Mouse (Mus musculus): ENCODE data around the gene Hsd3b4. TPM values are rescaled to one million over a fixed set of nuclear protein-coding genes. Genes with fewer than 3 reads are reported as not detected.
"Not testable (repeated sequence)": the region's sequence is repeated elsewhere in the genome, so short reads cannot be mapped to it uniquely, and the experiment has no call there.

The Hsd3b4 gene
- polyA plus RNA-seq, 1 experiment from 2014 or later: not detected

DNA sequence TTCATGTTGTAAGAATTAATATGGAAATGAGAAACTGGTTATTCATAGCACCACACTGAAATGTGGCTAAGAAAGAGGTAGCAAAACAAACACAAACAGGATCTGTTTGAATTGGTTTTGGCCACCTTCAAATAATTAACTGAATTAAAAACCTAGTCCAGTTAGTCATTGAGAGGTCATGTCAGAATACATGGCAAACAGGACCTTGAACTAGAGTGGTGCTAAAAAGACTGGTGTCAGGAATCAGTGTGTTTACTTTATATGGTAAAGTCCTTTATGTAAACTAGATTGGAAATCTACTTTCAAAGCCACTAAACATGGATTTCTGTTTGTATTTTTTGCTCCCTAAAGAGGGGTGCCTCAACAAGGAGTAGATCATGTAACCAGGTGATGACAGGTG is 38.8 kb downstream of the Hsd3b4 start:
- not testable (repeated sequence) for H3K4me1 ChIP-seq (replicated peaks); H3K4me2 ChIP-seq; H3K27me3 ChIP-seq; H3K36me3 ChIP-seq; H3K9me3 ChIP-seq (replicated peaks); H3K27ac ChIP-seq; H3K4me3 ChIP-seq; H3K9ac ChIP-seq; ATAC-seq (replicated peaks; ENCODE audit: insufficient number of reproducible peaks, insufficient read depth, low FRiP score, low read depth)

DNA sequence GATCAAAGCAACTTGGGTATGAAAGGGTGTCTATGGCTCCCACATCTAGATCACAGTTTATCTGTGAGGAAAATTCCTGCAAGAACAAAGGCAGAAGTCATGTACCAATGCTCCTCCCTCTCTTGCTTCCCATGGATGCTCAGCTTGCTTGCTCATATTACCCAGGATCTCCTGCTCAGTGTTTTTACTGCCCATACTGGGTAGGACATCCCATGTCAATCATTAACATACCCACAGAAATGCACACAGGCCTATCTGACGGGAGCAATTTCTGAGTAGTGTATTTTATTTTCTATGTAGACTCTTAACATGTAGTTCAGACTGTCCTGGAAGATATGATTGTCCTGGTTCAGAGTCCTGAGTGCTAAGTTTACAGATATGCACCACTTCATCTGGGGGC is 39.3 kb downstream of the Hsd3b4 start:
- no CpG with 5 or more reads among the region's 1 CpGs for WGBS
- not testable (repeated sequence) for H3K4me1 ChIP-seq (replicated peaks); H3K36me3 ChIP-seq; H3K4me3 ChIP-seq; H3K9ac ChIP-seq; H3K27ac ChIP-seq; H3K9me3 ChIP-seq (replicated peaks); H3K27me3 ChIP-seq; ATAC-seq (replicated peaks; ENCODE audit: insufficient number of reproducible peaks, insufficient read depth, low FRiP score, low read depth); H3K4me2 ChIP-seq

DNA sequence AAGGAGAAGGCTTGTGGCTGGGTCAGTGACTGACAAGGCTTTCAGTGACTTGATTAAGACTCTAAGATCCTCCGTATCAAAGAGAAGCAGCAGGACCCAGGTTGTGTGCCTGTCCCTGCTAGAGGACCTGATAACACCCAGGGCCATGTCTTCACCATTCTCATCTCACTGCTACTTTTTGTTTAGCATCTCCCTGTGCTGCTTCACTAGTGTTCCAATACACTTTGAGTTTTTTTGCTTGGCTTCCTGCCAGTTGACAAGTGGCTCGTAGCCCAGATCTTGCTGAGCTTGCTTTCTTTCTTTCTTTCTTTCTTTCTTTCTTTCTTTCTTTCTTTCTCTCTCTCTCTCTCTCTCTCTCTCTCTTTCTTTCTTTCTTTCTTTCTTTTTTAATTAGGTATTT is 41.0 kb downstream of the Hsd3b4 start:
- not testable (repeated sequence) for H3K4me2 ChIP-seq; H3K27ac ChIP-seq; H3K9me3 ChIP-seq (replicated peaks); H3K4me1 ChIP-seq (replicated peaks); ATAC-seq (replicated peaks; ENCODE audit: insufficient number of reproducible peaks, insufficient read depth, low FRiP score, low read depth); H3K36me3 ChIP-seq; H3K27me3 ChIP-seq; H3K4me3 ChIP-seq; H3K9ac ChIP-seq
- WGBS: 20% methylated on average over 1 of the region's 2 CpGs

DNA sequence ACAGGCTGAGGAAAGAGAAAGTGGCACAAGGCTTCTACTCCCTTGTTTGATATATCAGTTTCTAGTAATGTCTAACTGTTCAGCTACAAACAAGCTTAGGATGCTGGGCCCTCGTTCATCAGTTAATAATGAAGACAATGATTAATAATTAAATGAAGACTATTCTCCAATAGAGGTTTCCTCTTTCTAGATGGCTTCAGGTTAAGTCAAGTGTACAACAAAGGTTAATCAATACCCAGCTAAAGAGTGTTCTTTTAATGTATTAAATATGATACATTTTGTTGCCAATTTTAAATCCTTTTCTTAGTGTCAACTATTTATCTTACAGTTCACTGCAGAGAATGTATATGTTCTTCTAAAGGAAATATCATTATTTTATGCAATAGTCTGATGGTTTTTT is 53.3 kb downstream of the Hsd3b4 start, which contains the start of gene Gm4450:
TSS of gene Gm4450 (minus strand) at position 101 of the 400 bp plus-strand sequence.
- H3K4me1 ChIP-seq (replicated peaks); H3K36me3 ChIP-seq; H3K9ac ChIP-seq; H3K4me3 ChIP-seq; ATAC-seq (replicated peaks; ENCODE audit: insufficient number of reproducible peaks, insufficient read depth, low FRiP score, low read depth); H3K9me3 ChIP-seq (replicated peaks); H3K27ac ChIP-seq; H3K27me3 ChIP-seq; H3K4me2 ChIP-seq: not testable (repeated sequence)
- WGBS: 50% methylated on average over 1 of the region's 1 CpGs

DNA sequence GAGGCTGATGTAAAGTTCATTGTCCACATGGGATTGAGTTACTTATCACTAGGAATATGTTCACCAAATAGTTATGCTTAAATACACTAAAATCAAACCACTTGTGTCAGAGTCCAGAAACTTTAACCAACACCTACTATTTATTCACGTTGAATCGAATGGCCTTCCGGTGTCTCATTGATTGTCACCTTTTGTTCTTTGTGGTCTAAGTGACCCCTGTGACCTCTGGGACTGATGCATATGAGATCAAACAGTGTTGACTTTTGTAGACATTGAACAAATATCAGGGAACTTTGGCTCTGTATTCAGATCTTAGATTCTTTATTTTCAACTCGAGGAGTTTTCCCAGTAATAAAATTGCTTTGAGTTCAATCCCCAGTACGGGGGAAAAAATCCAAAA is 56.5 kb downstream of the Hsd3b4 start:
- not testable (repeated sequence) for H3K4me2 ChIP-seq; H3K4me1 ChIP-seq (replicated peaks); H3K9ac ChIP-seq; H3K36me3 ChIP-seq; H3K4me3 ChIP-seq; H3K27me3 ChIP-seq; H3K27ac ChIP-seq; H3K9me3 ChIP-seq (replicated peaks); ATAC-seq (replicated peaks; ENCODE audit: insufficient number of reproducible peaks, insufficient read depth, low FRiP score, low read depth)
- WGBS: 81% methylated on average over 5 of the region's 5 CpGs

Other genes starting within 250 kb of the Hsd3b4 start
- 8.7 and 12.6 TPM in 2 replicates for gene Hmgcs2, start 230.1 kb downstream of the Hsd3b4 start, polyA plus RNA-seq (2015; fragmentation: Nextera tagmentation; extraction: Ambion mirVana)
- gene Phgdh, start 170.5 kb downstream of the Hsd3b4 start, polyA plus RNA-seq (2015; fragmentation: Nextera tagmentation; extraction: Ambion mirVana): 59.7 and 123 TPM in 2 replicates
- gene Zfp697, start 128.1 kb downstream of the Hsd3b4 start, polyA plus RNA-seq (2015; fragmentation: Nextera tagmentation; extraction: Ambion mirVana): 7.7 and 9.9 TPM in 2 replicates
- gene Gm4450, start 53.4 kb downstream of the Hsd3b4 start, polyA plus RNA-seq (2015; fragmentation: Nextera tagmentation; extraction: Ambion mirVana): not detected in 2 replicates
- not detected in 2 replicates for gene Gm10681, start 78.3 kb upstream of the Hsd3b4 start, polyA plus RNA-seq (2015; fragmentation: Nextera tagmentation; extraction: Ambion mirVana)
- not detected in 2 replicates for gene Hsd3b5, start 119.7 kb upstream of the Hsd3b4 start, polyA plus RNA-seq (2015; fragmentation: Nextera tagmentation; extraction: Ambion mirVana)
- gene Hsd3b2, start 214.0 kb upstream of the Hsd3b4 start, polyA plus RNA-seq (2015; fragmentation: Nextera tagmentation; extraction: Ambion mirVana): 0.04 TPM in 1 of 2 replicates, not detected in the other

All from heart, embryonic 15.5 days (tissue).